Mouse (Mus musculus): ENCODE data around the gene Magel2.

Magel2 gene

DNA sequence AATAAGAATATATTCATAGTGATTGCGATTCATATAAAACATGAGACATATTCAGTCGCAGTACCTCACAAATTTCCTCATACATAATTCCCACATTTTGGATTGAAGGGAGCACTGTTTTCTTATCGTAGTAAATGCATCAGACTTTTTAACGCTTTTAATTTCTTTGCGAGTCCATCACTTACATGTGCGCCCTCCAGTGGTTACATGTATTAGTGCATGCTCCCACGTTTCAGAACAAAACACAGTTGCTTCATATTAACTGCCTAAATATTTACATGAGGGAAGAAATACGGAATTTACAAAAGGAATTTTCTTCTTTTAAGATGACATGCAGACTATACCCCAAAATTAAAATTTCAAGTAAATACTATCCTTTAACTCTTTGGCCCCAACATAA lies 51.5 kb downstream of the Magel2 start:
- DNase-seq, result peak; percentile 9 to 39

Data from kidney, adult 8-10 months (tissue).